Mouse (Mus musculus) duodenum, adult 2 months (tissue): ENCODE data around the gene Efhc2. TPM values are rescaled to one million over a fixed set of nuclear protein-coding genes. Genes with fewer than 3 reads are reported as not detected.

Experiments
- polyA plus RNA-seq: library from polyadenylated mRNA; depleted of rRNA; stranded (reverse); fragments of >200 nt; gene quantifications from 2 replicates; pipeline ENCODE4 v1.2.3, GENCODE M21; 2012; ENCODE audit warnings: low replicate concordance; rRNA removed

Efhc2 gene
- polyA plus RNA-seq, result not detected in 2 replicates

DNA sequence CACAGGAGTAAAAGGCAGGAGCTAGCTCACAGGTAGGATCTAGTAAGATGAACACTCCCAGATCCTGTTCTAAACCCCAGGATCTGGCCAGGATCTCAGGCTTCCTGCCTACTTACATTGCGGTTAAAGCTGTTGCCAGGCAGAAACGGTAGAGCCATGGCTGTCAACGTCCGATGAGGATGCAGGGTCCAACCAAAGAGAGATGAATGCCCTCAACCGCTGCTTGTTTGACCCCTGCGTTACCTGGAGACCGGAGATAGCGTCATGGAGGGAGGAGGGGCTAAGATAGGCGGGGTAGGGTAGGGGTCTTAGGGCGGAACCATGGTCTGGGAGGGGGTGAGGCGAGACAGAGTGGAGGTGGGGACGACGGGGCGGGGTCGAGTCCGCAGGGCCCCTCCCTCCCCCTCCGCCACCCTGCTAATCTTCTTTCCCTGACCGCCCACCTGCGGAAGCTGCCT is at the start of gene Efhc2:
TSS of gene Efhc2 (minus strand) at position 243 of the 458 bp plus-strand sequence.

